Mouse (Mus musculus) cerebellum, adult 2 months (tissue): ENCODE results near the gene Sgta.

Source experiments
- CTCF ChIP-seq: fragments of 200-500 bp; IDR thresholded peaks from 2 replicates; pipeline ENCODE4 v1.5.1; 2011; ENCODE audit warnings: low read depth, mild to moderate bottlenecking, control low read depth, low read length, moderate library complexity, borderline replicate concordance; ENCODE audit not compliant: insufficient read depth
- POLR2A ChIP-seq: fragments of 200-500 bp; IDR thresholded peaks from 2 replicates; pipeline ENCODE4 v1.6.1; 2011; ENCODE audit warnings: low read length, control low read depth, borderline replicate concordance; ENCODE audit not compliant: insufficient read depth

GRCm38 (mm10) chr10:81020207-81020606, 39.8 kb downstream of the Sgta start:
- TF ChIP-seq POLR2A (no peak), CTCF (no peak)
